Mouse (Mus musculus): ENCODE measurements at regions not wholly inside any gene's neighbourhood (a gene's known extent, or its start where the extent isn't known, plus 50 kb on each side); places are given as distances from the start of the nearest gene placed in this dataset.

- Histone ChIP-seq H3K9ac (no peak overlapping the region), H3K27ac (ENCODE audit: low read depth) (peak overlapping the region; percentile 52; the same call in 1 of the 2 replicates), H3K27me3 (ENCODE audit: insufficient read depth, low read length) (no peaks in the 10 kb centered on the region), H3K4me2 (no peak overlapping the region), H3K4me1 (ENCODE audit: insufficient read depth) (no peaks in the 10 kb centered on the region), H3K36me3 (ENCODE audit: insufficient read depth) (no peaks in the 10 kb centered on the region), H3K9me3 (ENCODE audit: low read depth, low read length) (no peaks in the 10 kb centered on the region), H3K4me3 (ENCODE audit: low read depth, low read length) (no peak overlapping the region)
- DNase-seq (peak; percentile 67), ATAC-seq (ENCODE audit: insufficient read depth) (peak; percentile 83)
- WGBS = 21% methylated on average over 3 of the region's 3 CpGs
- TF ChIP-seq CTCF (IDR thresholded peaks at IDR 0.05; ENCODE audit: low read depth) = no peak
Measured at GRCm38 (mm10) chr11:44219971-44220370, 179.9 kb upstream of the Il12b start.

DNA sequence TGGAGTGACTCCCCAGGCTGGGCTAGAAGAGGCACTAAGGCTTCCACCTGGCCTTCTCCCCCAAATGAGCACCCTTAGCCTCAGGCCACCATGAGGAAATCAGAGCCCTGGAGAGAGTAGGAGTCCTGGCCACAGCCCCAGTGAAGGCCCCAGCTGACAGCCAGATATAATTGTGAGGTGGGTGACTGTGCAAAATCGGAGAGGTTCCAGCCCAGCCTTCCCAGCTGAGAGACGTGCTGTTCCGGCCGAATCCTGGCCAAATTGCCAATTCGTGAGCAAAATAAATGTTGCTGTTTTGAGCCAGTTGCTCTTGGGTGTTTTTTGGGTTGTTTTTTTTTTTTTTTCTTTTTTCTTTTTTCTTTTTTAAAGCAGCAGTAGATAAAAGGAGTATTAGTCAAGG, 169.9 kb upstream of the Il12b start:
- H3K27me3 ChIP-seq (ENCODE audit: insufficient read depth, low read length) = no peaks in the 10 kb centered on the region
- WGBS = 68% methylated on average over 5 of the region's 5 CpGs
- DNase-seq = peak; percentile 15

GRCm38 (mm10) chr11:44235456-44235855, 164.4 kb upstream of the Il12b start:
- Histone ChIP-seq H3K4me1 (ENCODE audit: insufficient read depth) (no peaks in the 10 kb centered on the region), H3K9me3 (ENCODE audit: low read depth, low read length) (no peaks in the 10 kb centered on the region), H3K9ac (no peak overlapping the region), H3K27me3 (ENCODE audit: insufficient read depth, low read length) (no peaks in the 10 kb centered on the region), H3K36me3 (ENCODE audit: insufficient read depth) (no peaks in the 10 kb centered on the region), H3K27ac (ENCODE audit: low read depth) (no peak overlapping the region), H3K4me3 (ENCODE audit: low read depth, low read length) (no peak overlapping the region), H3K4me2 (no peak overlapping the region)
- no peak for TF ChIP-seq CTCF (IDR thresholded peaks at IDR 0.05; ENCODE audit: low read depth)
- DNase-seq = no peak
- no peak for ATAC-seq (ENCODE audit: insufficient read depth)

More for the DNA sequence above, 169.9 kb upstream of the Il12b start:
- Histone ChIP-seq H3K9me3 (ENCODE audit: low read depth, low read length) (no peaks in the 10 kb centered on the region), H3K9ac (no peak overlapping the region), H3K4me2 (no peak overlapping the region), H3K27ac (ENCODE audit: low read depth) (no peak overlapping the region), H3K4me1 (ENCODE audit: insufficient read depth) (no peaks in the 10 kb centered on the region), H3K36me3 (ENCODE audit: insufficient read depth) (no peaks in the 10 kb centered on the region), H3K4me3 (ENCODE audit: low read depth, low read length) (no peak overlapping the region)
- TF ChIP-seq CTCF (IDR thresholded peaks at IDR 0.05; ENCODE audit: low read depth) = no peak
- ATAC-seq (ENCODE audit: insufficient read depth) = no peak

DNA sequence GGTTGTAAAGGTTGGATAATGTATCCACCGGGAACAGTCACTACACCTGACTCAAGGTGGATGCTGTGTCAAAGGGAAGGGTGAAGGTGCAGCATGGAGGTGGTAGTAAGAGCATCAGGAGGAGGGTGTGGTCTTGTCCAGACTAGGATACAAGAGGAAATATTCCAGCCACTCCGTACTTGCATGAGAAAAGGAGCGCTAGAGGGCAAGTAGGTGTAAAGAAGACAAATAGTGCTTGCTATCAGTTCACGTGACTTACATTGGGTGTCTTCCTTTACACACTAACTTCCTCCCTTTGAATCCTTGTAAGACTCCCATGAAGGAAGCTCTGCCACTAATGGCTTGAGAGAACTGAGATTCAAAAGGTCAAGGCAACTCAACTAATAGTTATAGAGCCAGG, 161.8 kb upstream of the Il12b start:
- Histone ChIP-seq H3K4me3 (ENCODE audit: low read depth, low read length) (no peak overlapping the region), H3K36me3 (ENCODE audit: insufficient read depth) (no peaks in the 10 kb centered on the region), H3K4me2 (no peak overlapping the region), H3K27me3 (ENCODE audit: insufficient read depth, low read length) (no peaks in the 10 kb centered on the region), H3K27ac (ENCODE audit: low read depth) (no peak overlapping the region), H3K4me1 (ENCODE audit: insufficient read depth) (no peaks in the 10 kb centered on the region), H3K9me3 (ENCODE audit: low read depth, low read length) (no peaks in the 10 kb centered on the region), H3K9ac (no peak overlapping the region)
- WGBS = 77% methylated on average over 4 of the region's 4 CpGs
- no peak for TF ChIP-seq CTCF (IDR thresholded peaks at IDR 0.05; ENCODE audit: low read depth)
- DNase-seq (no peak), ATAC-seq (ENCODE audit: insufficient read depth) (no peak)

- Histone ChIP-seq H3K4me1 (ENCODE audit: insufficient read depth) (no peaks in the 10 kb centered on the region), H3K9ac (no peak overlapping the region), H3K27me3 (ENCODE audit: insufficient read depth, low read length) (no peaks in the 10 kb centered on the region), H3K4me3 (ENCODE audit: low read depth, low read length) (no peak overlapping the region), H3K9me3 (ENCODE audit: low read depth, low read length) (no peaks in the 10 kb centered on the region), H3K36me3 (ENCODE audit: insufficient read depth) (no peaks in the 10 kb centered on the region), H3K4me2 (no peak overlapping the region), H3K27ac (ENCODE audit: low read depth) (no peak overlapping the region)
- WGBS = 71% methylated on average over 8 of the region's 8 CpGs
- DNase-seq = no peak
- ATAC-seq (ENCODE audit: insufficient read depth) = no peak
- no peak for TF ChIP-seq CTCF (IDR thresholded peaks at IDR 0.05; ENCODE audit: low read depth)
Measured at GRCm38 (mm10) chr11:44238598-44238997, 161.3 kb upstream of the Il12b start.

- Histone ChIP-seq H3K27ac (ENCODE audit: low read depth) (no peak overlapping the region), H3K4me2 (no peak overlapping the region), H3K9ac (no peak overlapping the region), H3K4me1 (ENCODE audit: insufficient read depth) (no peaks in the 10 kb centered on the region), H3K9me3 (ENCODE audit: low read depth, low read length) (no peaks in the 10 kb centered on the region), H3K27me3 (ENCODE audit: insufficient read depth, low read length) (no peaks in the 10 kb centered on the region), H3K36me3 (ENCODE audit: insufficient read depth) (no peaks in the 10 kb centered on the region), H3K4me3 (ENCODE audit: low read depth, low read length) (no peak overlapping the region)
- no peak for DNase-seq
- 6% methylated on average over 2 of the region's 2 CpGs for WGBS
- TF ChIP-seq CTCF (IDR thresholded peaks at IDR 0.05; ENCODE audit: low read depth) = no peak
- no peak for ATAC-seq (ENCODE audit: insufficient read depth)
Measured at GRCm38 (mm10) chr11:44243184-44243583, 156.7 kb upstream of the Il12b start.

DNA sequence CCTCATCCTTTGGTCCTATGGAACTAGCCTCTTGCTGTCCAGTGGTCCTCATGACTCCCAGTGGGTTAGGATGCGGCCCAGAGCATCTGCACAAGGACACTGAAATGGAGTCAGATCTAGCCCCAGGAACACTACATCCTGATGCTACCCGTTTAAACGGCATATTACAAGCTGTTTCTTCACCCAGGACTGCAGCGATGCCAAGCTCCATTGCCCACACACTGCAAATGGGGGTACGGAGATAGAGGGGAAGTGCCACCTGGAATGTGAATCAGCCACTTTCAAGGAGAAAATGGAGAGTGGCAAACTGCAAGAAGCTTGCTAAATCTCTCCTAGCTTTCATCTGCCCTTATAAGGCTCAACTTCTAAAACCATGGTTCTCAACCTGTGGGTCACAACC, 148.0 kb upstream of the Il12b start:
- no peak overlapping the region for H3K4me2 ChIP-seq
- no peaks in the 10 kb centered on the region for H3K36me3 ChIP-seq (ENCODE audit: insufficient read depth)
- no peaks in the 10 kb centered on the region for H3K4me1 ChIP-seq (ENCODE audit: insufficient read depth)
- H3K4me3 ChIP-seq (ENCODE audit: low read depth, low read length) = no peak overlapping the region
- DNase-seq = no peak
- 93% methylated on average over 5 of the region's 5 CpGs for WGBS
- no peak for ATAC-seq (ENCODE audit: insufficient read depth)
- no peak overlapping the region for H3K9ac ChIP-seq
- no peaks in the 10 kb centered on the region for H3K27me3 ChIP-seq (ENCODE audit: insufficient read depth, low read length)
- H3K9me3 ChIP-seq (ENCODE audit: low read depth, low read length) = no peaks in the 10 kb centered on the region
- no peak overlapping the region for H3K27ac ChIP-seq (ENCODE audit: low read depth)
- TF ChIP-seq CTCF (IDR thresholded peaks at IDR 0.05; ENCODE audit: low read depth) = no peak

Measured in lung, embryonic 14.5 days (tissue).